Mouse (Mus musculus): ENCODE measurements around the gene Rab17. TPM values are rescaled to one million over a fixed set of nuclear protein-coding genes. Genes with fewer than 3 reads are reported as not detected.
A peak's percentile ranks its signal among the peaks of the same experiment; 100 is the strongest.

Gene Rab17
- polyA plus RNA-seq (2015; fragmentation: Nextera tagmentation; extraction: Ambion mirVana), result 8.2 and 8.6 TPM in 2 replicates

- DNase-seq, result peak; percentile 39
- Histone ChIP-seq H3K9ac (replicated peaks) (peak within 1 kb of the TSS; percentile 58), H3K4me1 (ENCODE audit: insufficient read depth) (peaks cover 11% of the 10 kb centered on the region; the same call in 1 of the 2 replicates), H3K27ac (ENCODE audit: low read depth) (peak within 1 kb of the TSS; percentile 63), H3K36me3 (replicated peaks; ENCODE audit: insufficient read depth, low read length) (no peaks in the 10 kb centered on the region), H3K27me3 (ENCODE audit: insufficient read depth, low read length) (0 out of 2 replicates have a peak, but pooled peaks cover 2% of the 10 kb centered on the region), H3K9me3 (ENCODE audit: low read length) (no peaks in the 10 kb centered on the region), H3K4me2 (ENCODE audit: low read depth, low read length) (peak within 1 kb of the TSS; percentile 53), H3K4me3 (ENCODE audit: low read depth, low read length) (peak within 1 kb of the TSS; percentile 39)
- WGBS (ENCODE audit: insufficient replicate concordance), result 22% methylated on average over 9 of the region's 9 CpGs
- peak; percentile 78 for ATAC-seq
- TF ChIP-seq EP300 (IDR thresholded peaks at IDR 0.05; ENCODE audit: low read depth), result no peak
- TF ChIP-seq CTCF (IDR thresholded peaks at IDR 0.05; ENCODE audit: low read depth), result no peak
These were observed at the start of gene Rab17 for GRCm38 (mm10) chr1:90969347-90969784. Gene Rab17, minus strand, starts transcription at chr1:90969661.

DNA sequence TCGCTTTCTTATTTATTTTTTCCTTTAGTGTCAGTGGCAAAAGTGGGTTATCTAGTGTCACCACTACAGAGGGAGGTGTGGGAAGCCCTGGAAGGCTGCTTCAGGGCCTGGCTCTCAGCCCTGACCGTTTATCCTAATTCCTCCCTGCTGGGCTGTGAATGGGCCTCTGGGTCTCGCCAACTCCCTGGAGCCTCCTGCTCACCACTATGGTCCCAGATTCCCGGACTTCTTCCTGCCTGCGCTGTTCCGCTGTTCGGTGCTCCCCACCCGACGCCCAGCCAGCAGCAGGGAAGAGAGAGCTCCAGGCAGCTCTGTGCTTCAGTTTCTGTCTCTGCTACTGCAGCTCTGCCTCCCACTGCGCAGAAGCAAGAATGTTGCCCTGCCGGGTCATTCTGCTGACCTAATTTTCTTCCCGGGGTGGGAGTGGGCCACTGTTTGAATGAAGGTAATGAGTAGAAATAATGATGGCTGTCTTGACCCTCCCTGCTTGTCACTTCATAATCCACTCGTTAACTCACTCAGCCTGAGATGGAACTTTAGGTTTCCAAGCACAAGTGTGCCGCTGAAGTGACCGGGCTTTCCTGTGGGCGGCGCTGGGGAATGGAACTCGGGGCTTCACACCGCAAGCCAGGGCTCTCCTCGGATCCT, 47.8 kb upstream of the Rab17 start:
- Histone ChIP-seq H3K4me2 (ENCODE audit: low read depth, low read length) (peak overlapping the region; percentile 49), H3K36me3 (replicated peaks; ENCODE audit: insufficient read depth, low read length) (no peaks in the 10 kb centered on the region), H3K4me3 (ENCODE audit: low read depth, low read length) (no peak overlapping the region), H3K4me1 (ENCODE audit: insufficient read depth) (no peaks in the 10 kb centered on the region), H3K9ac (replicated peaks) (no peak overlapping the region), H3K27ac (ENCODE audit: low read depth) (peak overlapping the region; percentile 29; the same call in 1 of the 2 replicates), H3K27me3 (ENCODE audit: insufficient read depth, low read length) (no peaks in the 10 kb centered on the region), H3K9me3 (ENCODE audit: low read length) (no peaks in the 10 kb centered on the region)
- DNase-seq (no peak), ATAC-seq (no peak)
- TF ChIP-seq EP300 (IDR thresholded peaks at IDR 0.05; ENCODE audit: low read depth) (no peak), CTCF (IDR thresholded peaks at IDR 0.05; ENCODE audit: low read depth) (no peak)
- 44% methylated on average over 20 of the region's 20 CpGs for WGBS (ENCODE audit: insufficient replicate concordance)

DNA sequence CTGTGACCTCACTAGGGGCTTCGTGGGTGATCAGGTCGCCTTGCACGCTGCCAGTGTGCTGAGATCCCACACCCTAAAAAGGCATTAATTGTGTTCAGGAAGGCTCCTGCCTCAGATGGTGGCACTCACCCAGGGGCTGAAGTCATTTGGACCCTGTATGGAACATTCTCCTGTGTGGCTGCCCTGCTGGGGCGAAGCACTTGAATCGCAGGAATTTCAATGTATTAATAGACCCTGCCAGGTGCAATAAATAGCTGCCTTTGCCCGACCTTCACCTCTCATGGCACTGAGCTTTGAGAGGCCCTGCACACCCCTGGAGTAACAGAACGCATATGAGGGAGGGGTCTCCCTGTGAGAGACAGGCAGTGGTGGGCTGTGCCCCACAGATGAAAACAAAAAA, 46.1 kb upstream of the Rab17 start:
- H3K4me1 ChIP-seq (ENCODE audit: insufficient read depth), result no peaks in the 10 kb centered on the region
- 91% methylated on average over 7 of the region's 7 CpGs for WGBS (ENCODE audit: insufficient replicate concordance)
- no peak for TF ChIP-seq CTCF (IDR thresholded peaks at IDR 0.05; ENCODE audit: low read depth)
- no peak for TF ChIP-seq EP300 (IDR thresholded peaks at IDR 0.05; ENCODE audit: low read depth)
- no peaks in the 10 kb centered on the region for H3K27me3 ChIP-seq (ENCODE audit: insufficient read depth, low read length)
- no peak overlapping the region for H3K4me3 ChIP-seq (ENCODE audit: low read depth, low read length)
- no peak for ATAC-seq
- H3K9ac ChIP-seq (replicated peaks), result no peak overlapping the region
- no peaks in the 10 kb centered on the region for H3K9me3 ChIP-seq (ENCODE audit: low read length)
- H3K27ac ChIP-seq (ENCODE audit: low read depth), result no peak overlapping the region
- no peak overlapping the region for H3K4me2 ChIP-seq (ENCODE audit: low read depth, low read length)
- DNase-seq, result no peak
- H3K36me3 ChIP-seq (replicated peaks; ENCODE audit: insufficient read depth, low read length), result no peaks in the 10 kb centered on the region

DNA sequence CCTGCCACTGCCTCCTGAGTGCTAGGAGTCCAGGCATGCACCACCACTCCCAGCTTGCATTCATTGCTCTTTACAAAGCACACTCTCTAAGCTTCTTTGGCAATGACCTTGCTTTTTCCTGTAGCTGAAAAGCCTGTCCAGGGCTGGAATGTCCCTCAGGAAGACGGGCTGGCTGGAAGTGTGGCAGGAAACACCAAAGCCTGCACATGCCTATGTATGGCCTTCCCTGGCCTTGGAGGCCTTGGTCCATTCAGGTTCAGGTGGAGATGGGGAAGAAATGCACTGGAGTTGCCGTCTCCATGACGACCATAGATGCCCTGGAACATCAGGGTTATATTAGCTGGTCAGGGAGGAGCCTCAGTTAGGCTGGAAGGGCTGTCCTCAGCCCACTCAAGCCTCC, 44.3 kb upstream of the Rab17 start:
- ATAC-seq, result no peak

GRCm38 (mm10) chr1:91011336-91011735, 41.9 kb upstream of the Rab17 start:
- DNase-seq, result no peak
- Histone ChIP-seq H3K4me2 (ENCODE audit: low read depth, low read length) (no peak overlapping the region), H3K27ac (ENCODE audit: low read depth) (no peak overlapping the region), H3K27me3 (ENCODE audit: insufficient read depth, low read length) (no peaks in the 10 kb centered on the region), H3K4me3 (ENCODE audit: low read depth, low read length) (no peak overlapping the region), H3K36me3 (replicated peaks; ENCODE audit: insufficient read depth, low read length) (no peaks in the 10 kb centered on the region), H3K4me1 (ENCODE audit: insufficient read depth) (no peaks in the 10 kb centered on the region), H3K9me3 (ENCODE audit: low read length) (no peaks in the 10 kb centered on the region), H3K9ac (replicated peaks) (no peak overlapping the region)
- TF ChIP-seq CTCF (IDR thresholded peaks at IDR 0.05; ENCODE audit: low read depth) (no peak), EP300 (IDR thresholded peaks at IDR 0.05; ENCODE audit: low read depth) (no peak)
- ATAC-seq, result no peak
- WGBS (ENCODE audit: insufficient replicate concordance), result 77% methylated on average over 3 of the region's 3 CpGs

More for the DNA sequence above, 44.3 kb upstream of the Rab17 start:
- H3K27me3 ChIP-seq (ENCODE audit: insufficient read depth, low read length), result no peaks in the 10 kb centered on the region
- H3K4me1 ChIP-seq (ENCODE audit: insufficient read depth), result no peaks in the 10 kb centered on the region
- 71% methylated on average over 3 of the region's 3 CpGs for WGBS (ENCODE audit: insufficient replicate concordance)
- no peak overlapping the region for H3K9ac ChIP-seq (replicated peaks)
- H3K9me3 ChIP-seq (ENCODE audit: low read length), result no peaks in the 10 kb centered on the region
- H3K4me2 ChIP-seq (ENCODE audit: low read depth, low read length), result no peak overlapping the region
- H3K36me3 ChIP-seq (replicated peaks; ENCODE audit: insufficient read depth, low read length), result no peaks in the 10 kb centered on the region
- no peak overlapping the region for H3K27ac ChIP-seq (ENCODE audit: low read depth)
- no peak for DNase-seq
- TF ChIP-seq EP300 (IDR thresholded peaks at IDR 0.05; ENCODE audit: low read depth) (no peak), CTCF (IDR thresholded peaks at IDR 0.05; ENCODE audit: low read depth) (no peak)
- no peak overlapping the region for H3K4me3 ChIP-seq (ENCODE audit: low read depth, low read length)

DNA sequence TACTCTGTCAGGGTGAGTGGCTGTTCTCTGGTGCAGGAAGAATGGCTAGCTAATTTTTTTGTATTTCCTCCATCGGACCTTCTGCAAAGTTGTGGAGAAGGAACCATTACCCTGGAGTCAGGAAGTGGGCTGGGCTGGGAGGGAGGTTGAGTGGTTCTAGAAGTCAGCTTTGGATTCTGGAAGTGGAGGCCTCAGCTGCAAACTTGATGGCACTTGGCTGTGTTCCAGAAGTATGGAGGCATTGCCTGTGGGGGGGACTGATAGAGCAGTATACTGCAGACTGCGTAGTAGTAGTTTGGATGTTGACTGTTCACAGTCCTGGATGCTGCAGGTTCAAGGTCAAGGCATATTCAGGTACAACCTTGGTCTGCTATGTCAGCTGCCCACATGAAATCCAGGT, 41.3 kb upstream of the Rab17 start:
- no peaks in the 10 kb centered on the region for H3K9me3 ChIP-seq (ENCODE audit: low read length)
- ATAC-seq (no peak), DNase-seq (no peak)
- no peak overlapping the region for H3K4me3 ChIP-seq (ENCODE audit: low read depth, low read length)
- WGBS (ENCODE audit: insufficient replicate concordance), result 61% methylated on average over 2 of the region's 2 CpGs
- H3K9ac ChIP-seq (replicated peaks), result no peak overlapping the region
- H3K36me3 ChIP-seq (replicated peaks; ENCODE audit: insufficient read depth, low read length), result no peaks in the 10 kb centered on the region
- H3K4me1 ChIP-seq (ENCODE audit: insufficient read depth), result no peaks in the 10 kb centered on the region
- no peak for TF ChIP-seq CTCF (IDR thresholded peaks at IDR 0.05; ENCODE audit: low read depth)
- no peak overlapping the region for H3K27ac ChIP-seq (ENCODE audit: low read depth)
- no peak overlapping the region for H3K4me2 ChIP-seq (ENCODE audit: low read depth, low read length)
- H3K27me3 ChIP-seq (ENCODE audit: insufficient read depth, low read length), result no peaks in the 10 kb centered on the region

Measured in liver, postnatal 0 days (tissue).